Mouse (Mus musculus) hindbrain, embryonic 16.5 days (tissue): ENCODE measurements around the gene Prss8. TPM values are rescaled to one million over a fixed set of nuclear protein-coding genes. Genes with fewer than 3 reads are reported as not detected.

Source experiments
- ATAC-seq: fragments of 200-750 bp; cut with Nextera tagmentation; 2 replicates; pipeline ENCODE4 v1.8.0; 2017; ENCODE audit warnings: moderate TSS enrichment, moderate library complexity
- H3K27ac ChIP-seq: fragments of 300-500 bp; sonication (generic); 2 replicates; pipeline ENCODE4 v1.5.1; 2014; ENCODE audit warnings: low read depth, mild to moderate bottlenecking, control low read depth, low read length, moderate library complexity
- H3K27me3 ChIP-seq: fragments of 300-500 bp; sonication (generic); replicated peaks from 2 replicates; pipeline ENCODE4 v1.6.1; 2014; ENCODE audit warnings: low read length; ENCODE audit not compliant: control insufficient read depth, insufficient read depth
- H3K36me3 ChIP-seq: fragments of 300-500 bp; sonication (generic); 2 replicates; pipeline ENCODE4 v1.6.1; 2014; ENCODE audit warnings: mild to moderate bottlenecking, low read length, moderate library complexity, mixed read lengths; ENCODE audit not compliant: control insufficient read depth, insufficient read depth
- H3K4me1 ChIP-seq: fragments of 300-500 bp; sonication (generic); 2 replicates; pipeline ENCODE4 v1.6.1; 2014; ENCODE audit warnings: low read depth, low read length; ENCODE audit not compliant: control insufficient read depth, insufficient read depth
- H3K4me2 ChIP-seq: fragments of 300-500 bp; sonication (generic); 2 replicates; pipeline ENCODE4 v1.6.1; 2014; ENCODE audit warnings: mild to moderate bottlenecking, low read length, control low read depth, moderate library complexity
- H3K4me3 ChIP-seq: fragments of 300-500 bp; sonication (generic); 2 replicates; pipeline ENCODE4 v1.5.1; 2014; ENCODE audit warnings: mild to moderate bottlenecking, low read length, control low read depth, moderate library complexity
- H3K9ac ChIP-seq: fragments of 300-500 bp; sonication (generic); 2 replicates; pipeline ENCODE4 v1.6.1; 2014; ENCODE audit warnings: low read depth, mild to moderate bottlenecking, control low read depth, low read length, moderate library complexity
- H3K9me3 ChIP-seq: fragments of 300-500 bp; sonication (generic); 2 replicates; pipeline ENCODE4 v1.6.1; 2014; ENCODE audit warnings: mild to moderate bottlenecking, low read length, moderate library complexity; ENCODE audit not compliant: control insufficient read depth
- WGBS: fragments of 180-500 bp; shearing (Covaris S2); extraction: QIAGEN DNeasy Blood & Tissue Kit; methylation state at CpG from one replicate; pipeline ENCODE4 v1.1.7; 2014; 5-methylcytosine and 5-hydroxymethylcytosine counted together
- polyA plus RNA-seq: library from polyadenylated mRNA; unstranded; fragments of >200 nt; fragmentation: Nextera tagmentation; extraction: Ambion mirVana; gene quantifications from 2 replicates; pipeline ENCODE4 v1.2.1, GENCODE M21; 2015

Prss8 gene
- polyA plus RNA-seq: 0.50 TPM in 2 replicates

- no peak for ATAC-seq
- Histone ChIP-seq H3K27me3 (peaks cover 10% of the 10 kb centered on the region), H3K9ac (no peak within 1 kb of the TSS; the same call in 1 of the 2 replicates), H3K9me3 (no peaks in the 10 kb centered on the region), H3K27ac (no peak within 1 kb of the TSS), H3K4me1 (peaks cover 6% of the 10 kb centered on the region), H3K36me3 (peaks cover under 1% of the 10 kb centered on the region; the same call in 1 of the 2 replicates), H3K4me3 (no peak within 1 kb of the TSS), H3K4me2 (0 out of 2 replicates have a peak within 1 kb of the TSS, but pooled peaks have one; percentile 6)
- 17% methylated on average over 6 of the region's 6 CpGs for WGBS
These were observed at the start of gene Prss8 for GRCm38 (mm10) chr7:127929923-127930322. Gene Prss8 (minus strand): TSS chr7:127930104.

- H3K9ac ChIP-seq: no peak overlapping the region
- H3K9me3 ChIP-seq: no peaks in the 10 kb centered on the region
- H3K4me3 ChIP-seq: no peak overlapping the region
- no peaks in the 10 kb centered on the region for H3K27me3 ChIP-seq
- peaks cover 81% of the 10 kb centered on the region for H3K36me3 ChIP-seq
- WGBS: 91% methylated on average over 2 of the region's 2 CpGs
- no peak overlapping the region for H3K4me2 ChIP-seq
- no peak overlapping the region for H3K27ac ChIP-seq
- no peaks in the 10 kb centered on the region; the same call in 1 of the 2 replicates for H3K4me1 ChIP-seq
- ATAC-seq: no peak
These were observed 49.0 kb upstream of the Prss8 start for GRCm38 (mm10) chr7:127978856-127979255.

- Histone ChIP-seq H3K9ac (no peak overlapping the region), H3K9me3 (no peaks in the 10 kb centered on the region), H3K27me3 (no peaks in the 10 kb centered on the region), H3K27ac (no peak overlapping the region), H3K4me1 (peaks cover 6% of the 10 kb centered on the region), H3K4me2 (no peak overlapping the region), H3K36me3 (peaks cover 72% of the 10 kb centered on the region), H3K4me3 (no peak overlapping the region)
- ATAC-seq: no peak
- WGBS: 84% methylated on average over 2 of the region's 2 CpGs
These were observed 44.6 kb upstream of the Prss8 start for GRCm38 (mm10) chr7:127974413-127974930.

GRCm38 (mm10) chr7:127967922-127968828 lies 38.3 kb upstream of the Prss8 start:
- H3K27ac ChIP-seq: peak overlapping the region; percentile 99
- no peaks in the 10 kb centered on the region for H3K27me3 ChIP-seq
- peak; percentile 55; the same call in 1 of the 2 replicates for ATAC-seq
- under 1% methylated on average over 42 of the region's 42 CpGs for WGBS
- H3K9ac ChIP-seq: peak overlapping the region; percentile 100
- no peaks in the 10 kb centered on the region for H3K9me3 ChIP-seq
- peaks cover 24% of the 10 kb centered on the region for H3K36me3 ChIP-seq
- H3K4me2 ChIP-seq: peak overlapping the region; percentile 82
- H3K4me1 ChIP-seq: peaks cover 18% of the 10 kb centered on the region
- H3K4me3 ChIP-seq: peak overlapping the region; percentile 95

GRCm38 (mm10) chr7:127967004-127967921 lies 37.4 kb upstream of the Prss8 start, which contains the start of gene Fus:
Gene Fus (plus strand): TSS chr7:127967457.
- peak within 1 kb of the TSS; percentile 99 for H3K27ac ChIP-seq
- H3K4me2 ChIP-seq: peak within 1 kb of the TSS; percentile 82
- WGBS: under 1% methylated on average over 89 of the region's 92 CpGs
- H3K4me1 ChIP-seq: peaks cover 18% of the 10 kb centered on the region
- no peaks in the 10 kb centered on the region for H3K9me3 ChIP-seq
- peaks cover 16% of the 10 kb centered on the region for H3K36me3 ChIP-seq
- peak within 1 kb of the TSS; percentile 95 for H3K4me3 ChIP-seq
- peak within 1 kb of the TSS; percentile 100 for H3K9ac ChIP-seq
- peak; percentile 96 for ATAC-seq
- H3K27me3 ChIP-seq: no peaks in the 10 kb centered on the region

- Histone ChIP-seq H3K27me3 (no peaks in the 10 kb centered on the region), H3K27ac (peak overlapping the region; percentile 99), H3K4me2 (peak overlapping the region; percentile 72), H3K4me3 (peak overlapping the region; percentile 95), H3K36me3 (peaks cover 10% of the 10 kb centered on the region), H3K9me3 (no peaks in the 10 kb centered on the region), H3K4me1 (peaks cover 18% of the 10 kb centered on the region), H3K9ac (peak overlapping the region; percentile 100)
- WGBS: 12% methylated on average over 10 of the region's 10 CpGs
- no peak for ATAC-seq
These were observed 36.5 kb upstream of the Prss8 start for GRCm38 (mm10) chr7:127966371-127966918.

- Histone ChIP-seq H3K36me3 (no peaks in the 10 kb centered on the region), H3K4me1 (no peaks in the 10 kb centered on the region), H3K9me3 (no peaks in the 10 kb centered on the region), H3K9ac (no peak overlapping the region), H3K4me3 (no peak overlapping the region), H3K4me2 (no peak overlapping the region), H3K27ac (no peak overlapping the region), H3K27me3 (no peaks in the 10 kb centered on the region)
- ATAC-seq: no peak
- WGBS: 70% methylated on average over 5 of the region's 5 CpGs
These were observed 29.5 kb upstream of the Prss8 start for GRCm38 (mm10) chr7:127959364-127959763.

GRCm38 (mm10) chr7:127952864-127953581 lies 23.1 kb upstream of the Prss8 start:
- no peak overlapping the region for H3K9ac ChIP-seq
- no peak overlapping the region for H3K4me3 ChIP-seq
- H3K4me1 ChIP-seq: no peaks in the 10 kb centered on the region
- 54% methylated on average over 13 of the region's 13 CpGs for WGBS
- no peaks in the 10 kb centered on the region for H3K36me3 ChIP-seq
- H3K4me2 ChIP-seq: no peak overlapping the region
- no peak for ATAC-seq
- no peak overlapping the region for H3K27ac ChIP-seq
- no peaks in the 10 kb centered on the region for H3K27me3 ChIP-seq
- no peaks in the 10 kb centered on the region for H3K9me3 ChIP-seq
